Mouse (Mus musculus) G1E (cell line): ENCODE data around the gene Rnf157. TPM values are rescaled to one million over a fixed set of nuclear protein-coding genes. Genes with fewer than 3 reads are reported as not detected.

Source experiments
- ATAC-seq: 2 replicates; pipeline ENCODE4 v1.8.0; 2016; ENCODE audit warnings: mild to moderate bottlenecking; ENCODE audit not compliant: insufficient number of reproducible peaks, poor library complexity, low FRiP score, severe bottlenecking; ENCODE audit errors: extremely low read depth
- DNase-seq: peaks from one replicate; pipeline ENCODE4 v3.0.0; 2012; ENCODE audit warnings: low spot score
- H3K27me3 ChIP-seq: 2 replicates; pipeline ENCODE4 v1.6.1; 2012; ENCODE audit warnings: mild to moderate bottlenecking, low read length, inconsistent platforms; ENCODE audit not compliant: insufficient read depth
- H3K36me3 ChIP-seq: replicated peaks from 2 replicates; pipeline ENCODE3; 2012; ENCODE audit warnings: mild to moderate bottlenecking, inconsistent platforms
- H3K4me1 ChIP-seq: 2 replicates; pipeline ENCODE4 v1.6.1; 2012; ENCODE audit warnings: low read depth, low read length, inconsistent platforms, mixed read lengths; ENCODE audit not compliant: insufficient read depth
- H3K4me3 ChIP-seq: 2 replicates; pipeline ENCODE4 v1.5.1; 2012; ENCODE audit warnings: low read depth, mild to moderate bottlenecking, inconsistent platforms, low read length, moderate library complexity, mixed read lengths
- H3K9me3 ChIP-seq: replicated peaks from 2 replicates; pipeline ENCODE4 v1.6.1; 2012; ENCODE audit warnings: inconsistent platforms
- CTCF ChIP-seq: IDR thresholded peaks from 2 replicates; pipeline ENCODE4 v1.5.1; 2012; ENCODE audit warnings: low read depth, low read length, inconsistent platforms, mixed read lengths
- GATA1 ChIP-seq: IDR thresholded peaks from 2 replicates; pipeline ENCODE4 v1.6.1; 2012; ENCODE audit warnings: borderline replicate concordance, low read length, inconsistent platforms, mixed read lengths
- GATA2 ChIP-seq: IDR thresholded peaks from 2 replicates; pipeline ENCODE4 v1.6.1; 2012; ENCODE audit warnings: low read depth, low read length, inconsistent platforms, borderline replicate concordance
- POLR2AphosphoS5 ChIP-seq: IDR thresholded peaks from 2 replicates; pipeline ENCODE4 v1.6.1; 2012; ENCODE audit warnings: low read depth, low read length, inconsistent platforms; ENCODE audit not compliant: insufficient replicate concordance
- TAL1 ChIP-seq: conservative IDR thresholded peaks from 2 replicates; pipeline ENCODE4 v1.6.1; 2012; ENCODE audit warnings: low read depth, low read length, inconsistent platforms, mixed read lengths
- polyA plus RNA-seq: library from polyadenylated mRNA; stranded (reverse); fragments of >175 nt; gene quantifications from 2 replicates; pipeline ENCODE4 v1.2.3, GENCODE M21; 2012
- total RNA-seq, 2 experiments: library from RNA; stranded (forward) in 1 of 2; stranded (reverse) in 1 of 2; fragments of 200-1000 nt in 1 of 2; fragments of >200 nt in 1 of 2; fragmentation: Nextera tagmentation in 1 of 2; gene quantifications; 2 replicates each; pipeline ENCODE4 v1.2.3; 2014 to 2017

Rnf157 gene
- total and polyA plus RNA-seq, 3 experiments, result 7.1 to 23.7 (median 10.0) TPM

- H3K4me3 ChIP-seq, result peak within 1 kb of the TSS; percentile 66
- H3K9me3 ChIP-seq, result no peaks in the 10 kb centered on the region
- TF ChIP-seq GATA2, result no peak
- TF ChIP-seq GATA1, result no peak
- no peak for TF ChIP-seq CTCF
- TF ChIP-seq TAL1, result no peak
- TF ChIP-seq POLR2AphosphoS5, result no peak
- no peaks in the 10 kb centered on the region for H3K36me3 ChIP-seq
- peaks cover 94% of the 10 kb centered on the region for H3K27me3 ChIP-seq
- peak; percentile 75 for ATAC-seq
- H3K4me1 ChIP-seq, result peaks cover 24% of the 10 kb centered on the region
- DNase-seq, result peak; percentile 93
Measured at GRCm38 (mm10) chr11:116335244-116336036, 77.4 kb downstream of the Rnf157 start, which contains the start of gene Foxj1. Gene Foxj1, minus strand, starts transcription at chr11:116335399.

GRCm38 (mm10) chr11:116334417-116334782, 78.4 kb downstream of the Rnf157 start:
- H3K4me3 ChIP-seq, result no peak overlapping the region
- H3K9me3 ChIP-seq, result no peaks in the 10 kb centered on the region
- no peaks in the 10 kb centered on the region for H3K36me3 ChIP-seq
- peaks cover 95% of the 10 kb centered on the region for H3K27me3 ChIP-seq
- H3K4me1 ChIP-seq, result peaks cover 27% of the 10 kb centered on the region
- ATAC-seq (no peak), DNase-seq (no peak)
- no peak for TF ChIP-seq POLR2AphosphoS5
- TF ChIP-seq GATA2, result no peak
- no peak for TF ChIP-seq TAL1
- no peak for TF ChIP-seq CTCF
- no peak for TF ChIP-seq GATA1

- Histone ChIP-seq H3K36me3 (no peaks in the 10 kb centered on the region), H3K4me3 (no peak overlapping the region), H3K4me1 (peaks cover 26% of the 10 kb centered on the region), H3K9me3 (no peaks in the 10 kb centered on the region), H3K27me3 (peaks cover 95% of the 10 kb centered on the region)
- ATAC-seq (no peak), DNase-seq (no peak)
- TF ChIP-seq CTCF (no peak), POLR2AphosphoS5 (no peak), GATA2 (no peak), TAL1 (no peak), GATA1 (no peak)
Measured at GRCm38 (mm10) chr11:116333526-116334416, 79.1 kb downstream of the Rnf157 start.

GRCm38 (mm10) chr11:116332983-116333270, 79.9 kb downstream of the Rnf157 start:
- H3K9me3 ChIP-seq, result no peaks in the 10 kb centered on the region
- TF ChIP-seq GATA1, result no peak
- no peak for TF ChIP-seq TAL1
- TF ChIP-seq CTCF, result no peak
- TF ChIP-seq GATA2, result no peak
- TF ChIP-seq POLR2AphosphoS5, result no peak
- H3K4me1 ChIP-seq, result peaks cover 26% of the 10 kb centered on the region
- H3K27me3 ChIP-seq, result peaks cover 90% of the 10 kb centered on the region
- no peak for DNase-seq
- H3K4me3 ChIP-seq, result no peak overlapping the region
- H3K36me3 ChIP-seq, result no peaks in the 10 kb centered on the region
- ATAC-seq, result no peak

GRCm38 (mm10) chr11:116332232-116332982, 80.4 kb downstream of the Rnf157 start:
- H3K4me1 ChIP-seq, result peaks cover 26% of the 10 kb centered on the region
- H3K27me3 ChIP-seq, result peaks cover 89% of the 10 kb centered on the region
- ATAC-seq (no peak), DNase-seq (no peak)
- H3K36me3 ChIP-seq, result no peaks in the 10 kb centered on the region
- TF ChIP-seq TAL1, result no peak
- no peak for TF ChIP-seq CTCF
- no peak for TF ChIP-seq POLR2AphosphoS5
- TF ChIP-seq GATA2, result no peak
- no peak for TF ChIP-seq GATA1
- H3K4me3 ChIP-seq, result no peak overlapping the region
- H3K9me3 ChIP-seq, result no peaks in the 10 kb centered on the region

- peaks cover 20% of the 10 kb centered on the region for H3K4me1 ChIP-seq
- no peak overlapping the region for H3K4me3 ChIP-seq
- DNase-seq (no peak), ATAC-seq (no peak)
- TF ChIP-seq GATA1 (no peak), POLR2AphosphoS5 (no peak), GATA2 (no peak), TAL1 (no peak), CTCF (no peak)
- peaks cover 88% of the 10 kb centered on the region for H3K27me3 ChIP-seq
- no peaks in the 10 kb centered on the region for H3K9me3 ChIP-seq
- no peaks in the 10 kb centered on the region for H3K36me3 ChIP-seq
Measured at GRCm38 (mm10) chr11:116330211-116330518, 82.7 kb downstream of the Rnf157 start.
